Mouse (Mus musculus): ENCODE data around the gene Hs1bp3.

Gene Hs1bp3

GRCm38 (mm10) chr12:8334261-8334660 is 21.0 kb downstream of the Hs1bp3 start:
- DNase-seq (ENCODE audit: low read depth, low spot score) = no peak

DNA sequence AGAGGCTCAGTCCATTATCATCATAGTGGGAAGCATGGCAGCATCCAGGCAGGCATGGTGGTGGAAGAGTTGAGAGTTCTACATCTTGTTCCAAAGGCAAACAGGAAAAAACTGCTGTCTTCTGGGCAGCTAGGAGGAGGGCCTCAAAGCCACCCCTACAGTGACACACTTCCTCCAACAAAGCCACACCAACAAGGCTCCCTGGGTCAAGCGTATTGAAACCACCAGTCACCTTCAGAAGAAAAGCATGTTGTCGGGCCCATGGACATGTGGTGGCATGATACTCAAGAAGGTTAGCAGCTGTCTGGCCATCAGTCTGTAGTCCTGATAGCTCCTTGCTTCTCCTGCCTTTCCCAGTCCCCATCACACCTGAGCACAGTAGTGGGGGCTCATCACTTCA is 22.3 kb downstream of the Hs1bp3 start:
- DNase-seq (ENCODE audit: low read depth, low spot score) = no peak

GRCm38 (mm10) chr12:8336601-8337285 is 23.5 kb downstream of the Hs1bp3 start:
- DNase-seq (ENCODE audit: low read depth, low spot score) = no peak

DNA sequence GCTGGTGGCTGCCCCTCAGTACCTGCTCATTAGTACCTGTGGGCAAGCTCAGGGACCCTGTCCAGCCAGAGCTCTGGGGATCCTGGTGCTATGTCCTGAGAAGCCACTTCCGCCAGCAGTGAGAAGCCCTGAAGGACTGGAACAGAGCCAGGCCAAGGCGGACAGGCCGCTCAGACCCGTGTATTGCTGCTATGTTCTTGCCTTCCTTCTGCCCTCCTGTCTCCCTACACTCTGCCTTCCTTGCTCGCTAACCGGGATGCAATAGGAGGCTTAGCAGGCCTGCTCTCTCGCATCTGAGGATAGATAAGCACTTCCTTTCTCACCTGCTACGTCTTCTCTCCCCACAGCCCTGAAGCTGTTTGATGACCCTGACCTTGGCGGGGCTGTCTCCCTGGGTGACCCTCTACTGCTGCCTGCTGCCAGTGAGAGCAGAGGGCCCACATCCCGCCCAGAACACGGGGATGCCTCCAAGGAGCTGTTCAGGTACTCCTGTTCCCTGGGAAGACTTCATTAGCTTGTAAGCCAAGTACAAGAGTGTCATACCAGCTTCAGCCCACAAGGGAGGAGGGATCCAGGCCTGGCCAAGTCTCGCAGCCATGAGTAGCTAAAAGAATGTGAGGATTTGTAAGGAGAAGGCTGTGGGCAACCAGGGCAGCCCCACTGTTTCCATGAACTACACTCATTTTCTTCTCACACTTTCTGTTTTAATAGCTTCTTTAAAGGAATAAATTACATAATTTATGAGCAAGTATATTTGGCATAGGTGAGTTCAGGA is 24.2 kb downstream of the Hs1bp3 start:
- no peak for DNase-seq (ENCODE audit: low read depth, low spot score)

GRCm38 (mm10) chr12:8338491-8338890 is 25.3 kb downstream of the Hs1bp3 start:
- no peak for DNase-seq (ENCODE audit: low read depth, low spot score)

- DNase-seq (ENCODE audit: low read depth, low spot score) = no peak
Measured at GRCm38 (mm10) chr12:8338918-8339317, 25.7 kb downstream of the Hs1bp3 start.

DNA sequence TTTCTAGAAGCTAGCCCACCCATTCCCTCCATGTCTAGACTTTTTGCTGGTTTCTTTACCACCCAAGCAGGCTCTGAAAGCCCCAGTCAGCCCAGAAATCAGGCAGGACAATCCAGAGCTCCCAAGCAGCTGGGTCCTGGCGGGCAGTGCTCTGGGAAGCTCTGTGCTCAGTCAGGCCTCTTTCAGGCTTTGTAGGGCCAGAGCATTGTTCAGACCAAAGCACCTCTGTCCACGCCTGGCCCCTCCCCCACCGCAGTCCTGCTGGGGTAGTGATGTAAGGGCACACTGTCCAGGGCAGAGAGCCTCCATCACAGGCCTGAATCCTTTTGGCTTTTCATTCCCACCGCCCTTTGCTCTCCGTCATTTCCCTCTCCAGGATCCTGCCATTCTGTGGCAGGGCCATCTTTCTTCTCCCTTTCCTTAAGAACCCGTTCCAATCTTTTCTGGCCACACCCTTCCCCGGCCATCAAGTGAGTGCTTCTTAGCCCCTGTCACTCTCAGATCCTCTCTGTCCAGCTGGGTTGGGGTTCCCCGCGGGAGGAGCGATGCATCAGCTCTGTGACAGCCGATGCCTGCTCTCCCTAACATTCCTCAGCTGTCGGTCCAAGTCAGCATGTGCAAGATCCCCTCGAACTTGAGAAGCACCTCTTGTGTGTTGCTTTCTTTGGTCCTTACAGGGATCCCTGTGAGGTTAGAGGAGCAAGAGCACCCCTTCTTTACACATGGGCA is 26.5 kb downstream of the Hs1bp3 start:
- no peak for DNase-seq (ENCODE audit: low read depth, low spot score)

- DNase-seq (ENCODE audit: low read depth, low spot score) = no peak
Measured at GRCm38 (mm10) chr12:8341008-8341407, 27.8 kb downstream of the Hs1bp3 start.

- no peak for DNase-seq (ENCODE audit: low read depth, low spot score)
Measured at GRCm38 (mm10) chr12:8343381-8343780, 30.1 kb downstream of the Hs1bp3 start.

DNA sequence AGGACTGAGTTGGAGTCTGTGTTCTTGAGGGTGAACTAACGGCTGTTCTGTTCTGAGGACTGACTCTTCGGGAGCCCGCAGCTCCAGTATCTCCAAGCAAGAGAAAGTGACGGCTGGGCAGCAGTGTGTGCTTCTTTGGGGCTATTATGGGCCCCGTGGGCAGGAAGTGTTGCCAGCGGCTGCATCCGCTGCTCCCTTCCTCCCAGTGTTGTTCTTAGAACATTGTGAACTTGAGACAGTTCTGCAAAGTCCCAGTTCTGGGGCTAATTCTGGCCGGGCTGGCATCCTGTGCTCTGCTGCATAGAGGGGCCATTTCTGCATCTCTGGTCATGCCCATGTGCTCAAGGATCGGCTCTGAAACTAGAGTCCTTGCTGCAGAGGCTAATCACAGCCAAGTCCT is 31.7 kb downstream of the Hs1bp3 start:
- DNase-seq (ENCODE audit: low read depth, low spot score) = peak; percentile 45

DNA sequence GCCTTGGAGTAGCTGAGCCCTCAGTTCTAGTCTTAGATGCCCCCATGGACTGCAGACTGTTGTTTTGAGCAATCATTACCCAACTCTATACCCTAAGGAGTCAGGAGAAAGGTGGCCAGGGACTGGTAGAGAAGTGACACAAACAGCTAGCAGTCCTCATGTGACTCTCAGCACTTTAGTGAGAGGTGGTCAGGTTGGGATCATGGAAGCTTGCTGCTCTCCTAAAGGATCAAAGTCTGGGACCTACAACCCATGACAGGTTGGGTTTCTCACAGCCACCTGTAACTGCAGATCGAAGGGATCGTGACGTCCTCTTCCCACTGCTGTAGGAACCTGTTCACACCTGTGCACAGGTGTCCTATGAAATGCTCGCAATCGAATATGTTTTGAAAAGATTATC is 32.3 kb downstream of the Hs1bp3 start:
- DNase-seq (ENCODE audit: low read depth, low spot score) = no peak

DNA sequence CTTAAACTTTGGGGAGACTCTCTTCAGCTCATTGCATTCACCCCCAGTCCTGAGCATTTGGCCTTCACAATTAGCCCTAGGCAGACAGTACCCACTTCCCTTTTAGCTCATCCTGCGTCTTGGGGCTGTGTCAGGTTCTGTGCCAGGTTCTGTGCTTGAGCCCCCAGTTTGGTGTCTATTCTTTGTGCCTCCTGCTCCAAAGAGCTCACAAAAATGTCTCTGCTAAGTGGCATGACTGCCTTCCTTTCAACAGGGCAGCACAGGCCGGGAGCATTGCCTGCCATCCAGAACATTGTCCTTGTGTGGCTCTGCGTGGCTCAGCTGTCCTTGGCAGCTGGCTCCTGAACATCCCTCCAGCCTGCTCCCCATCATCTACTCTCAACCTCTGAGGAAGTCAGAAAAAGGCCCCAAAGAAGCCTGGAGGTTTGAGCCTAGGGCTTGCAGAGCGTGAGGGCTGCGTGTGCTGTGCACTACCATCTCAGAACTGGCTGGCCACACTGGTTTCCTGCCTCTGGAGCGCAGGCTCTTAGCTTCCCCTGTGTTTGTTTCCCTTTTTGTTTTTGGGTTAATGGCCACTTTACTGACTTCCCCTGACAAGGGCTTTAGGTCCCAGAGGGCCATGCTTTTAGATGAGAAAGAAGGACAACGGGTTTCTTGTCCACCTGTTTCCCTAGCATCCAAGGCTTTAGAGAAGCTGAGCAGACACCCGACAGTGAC is 34.7 kb downstream of the Hs1bp3 start:
- peak; percentile 32 for DNase-seq (ENCODE audit: low read depth, low spot score)

- no peak for DNase-seq (ENCODE audit: low read depth, low spot score)
Measured at GRCm38 (mm10) chr12:8348733-8349513, 35.7 kb downstream of the Hs1bp3 start.

DNA sequence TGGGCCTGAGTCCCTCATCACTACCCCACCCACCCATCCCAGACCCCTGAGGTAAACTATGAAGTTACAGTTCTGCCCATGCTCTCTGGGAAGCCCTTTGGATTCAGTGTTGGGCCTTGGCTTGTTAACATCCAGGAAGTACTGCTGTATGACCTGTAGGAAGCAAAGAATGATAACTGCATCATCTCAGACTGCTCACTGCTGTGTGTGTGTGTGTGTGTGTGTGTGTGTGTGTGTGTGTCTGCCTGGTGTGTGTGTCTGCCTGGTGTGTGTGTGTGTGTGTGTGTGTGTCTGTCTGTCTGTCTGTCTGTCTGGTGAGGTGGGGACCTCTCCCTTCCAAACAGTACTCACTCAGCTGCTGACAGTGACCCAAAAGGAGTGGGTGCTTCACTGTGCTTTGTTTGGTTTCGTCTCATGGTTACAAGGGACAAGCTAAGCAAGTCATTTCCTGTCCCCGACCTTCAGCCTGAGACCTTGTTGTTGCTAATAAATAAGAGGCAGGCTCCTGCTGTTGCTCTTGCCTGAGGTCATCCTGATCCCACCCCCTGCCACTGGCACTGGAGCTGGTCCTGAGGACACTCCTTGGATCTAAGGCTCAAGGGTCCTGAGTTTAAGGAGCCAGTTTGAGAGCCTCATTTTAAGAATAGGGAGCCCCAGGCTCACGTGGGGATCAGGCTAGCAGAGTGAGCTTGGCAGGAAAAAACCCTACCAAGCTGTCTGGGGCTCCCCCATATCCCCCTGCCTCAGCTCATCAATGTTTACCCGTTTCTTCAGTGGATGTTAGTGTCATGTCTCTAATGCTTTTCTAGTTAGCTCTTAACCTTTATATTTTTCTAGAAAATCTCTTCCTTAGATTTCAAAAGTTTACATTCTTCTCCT is 38.0 kb downstream of the Hs1bp3 start:
- peak; percentile 82 for DNase-seq (ENCODE audit: low read depth, low spot score)

- peak; percentile 49 for DNase-seq (ENCODE audit: low read depth, low spot score)
Measured at GRCm38 (mm10) chr12:8353071-8353470, 39.8 kb downstream of the Hs1bp3 start.

DNA sequence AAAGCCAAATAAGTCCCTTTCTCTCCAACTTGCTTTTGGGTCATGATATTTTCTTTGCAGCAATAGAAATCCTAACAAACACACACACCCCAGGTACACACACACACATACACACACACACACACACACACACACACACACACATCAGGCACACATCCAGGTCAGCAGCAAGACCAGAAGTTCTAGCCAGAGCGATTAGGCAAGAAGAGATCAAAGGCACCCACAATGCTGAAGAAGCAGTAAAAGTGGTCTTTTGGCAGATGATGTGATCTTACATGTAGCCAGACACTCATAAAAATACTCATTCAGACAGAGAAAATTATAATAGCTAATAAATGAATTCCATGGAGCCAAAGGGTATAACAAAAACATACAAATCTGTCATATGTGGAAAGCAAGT is 41.0 kb downstream of the Hs1bp3 start:
- DNase-seq (ENCODE audit: low read depth, low spot score) = no peak

GRCm38 (mm10) chr12:8355011-8355410 is 41.8 kb downstream of the Hs1bp3 start:
- no peak for DNase-seq (ENCODE audit: low read depth, low spot score)

- DNase-seq (ENCODE audit: low read depth, low spot score) = peak; percentile 69
Measured at GRCm38 (mm10) chr12:8357449-8357848, 44.2 kb downstream of the Hs1bp3 start.

DNA sequence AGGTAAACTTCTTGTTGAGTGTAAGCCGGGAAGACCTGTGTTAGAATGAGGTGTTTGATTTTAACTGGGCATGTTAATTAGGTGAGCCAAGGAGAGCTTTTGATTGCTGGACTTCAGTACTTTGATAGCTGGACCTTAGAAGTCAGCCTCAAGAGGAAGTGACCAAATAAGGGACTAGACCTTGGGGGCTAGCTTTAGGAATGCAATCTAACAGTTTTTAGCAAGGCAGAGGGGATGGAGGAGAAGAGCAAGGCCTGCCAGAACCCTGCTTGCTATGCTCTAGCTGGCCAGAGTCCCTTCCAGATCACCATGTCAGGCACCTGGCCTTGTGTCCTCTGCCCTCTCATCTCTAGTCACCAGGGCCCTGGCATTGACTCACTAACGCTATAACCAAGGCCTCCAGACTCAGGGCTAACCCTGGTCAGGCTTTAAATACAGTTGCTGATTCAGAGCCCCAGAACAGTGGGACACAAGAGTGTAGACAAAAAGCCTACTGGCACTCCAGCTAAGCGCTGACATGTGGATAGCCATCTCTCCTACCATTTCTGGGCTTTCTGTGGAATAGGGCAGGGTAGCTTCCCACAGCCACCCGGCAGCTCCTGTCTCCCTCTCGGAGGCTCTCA is 45.2 kb downstream of the Hs1bp3 start:
- no peak for DNase-seq (ENCODE audit: low read depth, low spot score)
